Mouse (Mus musculus): ENCODE measurements at regions not wholly inside any gene's neighbourhood (a gene's known extent, or its start where the extent isn't known, plus 50 kb on each side); places are given as distances from the start of the nearest gene placed in this dataset.
A peak's percentile ranks its signal among the peaks of the same experiment; 100 is the strongest.

DNA sequence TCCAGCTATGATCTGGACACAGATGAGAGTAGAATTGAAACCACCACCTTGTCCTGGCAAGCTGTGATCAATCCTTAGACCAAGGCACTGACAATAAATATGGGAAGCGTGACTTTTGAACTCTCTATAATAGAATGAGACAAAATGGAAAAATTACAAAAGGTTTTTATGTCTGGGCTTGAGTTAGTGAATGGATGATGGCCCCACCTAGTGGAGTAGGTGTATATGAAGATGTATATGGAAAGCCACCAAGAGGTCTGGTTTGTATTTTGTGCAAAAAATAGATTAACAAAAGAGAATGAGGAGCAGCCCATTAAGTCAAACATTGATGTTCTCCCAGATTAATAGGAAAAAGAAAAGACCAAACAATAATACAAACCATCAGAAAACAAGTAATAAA is 172.5 kb downstream of the Tacr3 start:
- Histone ChIP-seq H3K9ac (no peak overlapping the region), H3K27ac (no peak overlapping the region), H3K27me3 (replicated peaks) (no peaks in the 10 kb centered on the region), H3K36me3 (no peaks in the 10 kb centered on the region), H3K4me1 (replicated peaks) (no peaks in the 10 kb centered on the region), H3K4me3 (replicated peaks) (no peak overlapping the region), H3K4me2 (replicated peaks) (no peak overlapping the region), H3K9me3 (no peaks in the 10 kb centered on the region)
- 85% methylated on average over 1 of the region's 1 CpGs for WGBS
- no peak for ATAC-seq

DNA sequence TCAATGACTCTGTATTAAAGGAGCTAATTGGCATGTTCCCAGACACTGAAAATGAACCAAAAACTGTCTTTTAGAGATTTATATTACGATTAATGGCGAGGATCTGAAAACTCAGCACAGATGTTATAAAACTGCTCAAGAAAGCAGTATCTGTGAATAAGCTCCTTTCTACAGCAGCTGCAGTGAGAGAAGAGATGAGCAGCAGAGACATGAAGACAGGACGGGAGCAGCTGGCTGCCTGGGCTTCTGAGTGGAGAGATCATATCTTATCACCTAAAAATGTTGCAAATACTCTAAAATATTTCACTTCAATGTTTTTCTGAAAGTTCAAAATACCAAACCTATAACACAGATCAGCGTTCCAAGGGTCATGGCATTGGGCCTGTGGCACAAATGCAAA is 187.0 kb downstream of the Tacr3 start:
- 81% methylated on average over 4 of the region's 4 CpGs for WGBS
- no peak for ATAC-seq
- Histone ChIP-seq H3K4me3 (replicated peaks) (no peak overlapping the region), H3K9me3 (no peaks in the 10 kb centered on the region), H3K9ac (no peak overlapping the region), H3K4me2 (replicated peaks) (no peak overlapping the region), H3K27ac (no peak overlapping the region), H3K36me3 (no peaks in the 10 kb centered on the region), H3K27me3 (replicated peaks) (no peaks in the 10 kb centered on the region), H3K4me1 (replicated peaks) (no peaks in the 10 kb centered on the region)

DNA sequence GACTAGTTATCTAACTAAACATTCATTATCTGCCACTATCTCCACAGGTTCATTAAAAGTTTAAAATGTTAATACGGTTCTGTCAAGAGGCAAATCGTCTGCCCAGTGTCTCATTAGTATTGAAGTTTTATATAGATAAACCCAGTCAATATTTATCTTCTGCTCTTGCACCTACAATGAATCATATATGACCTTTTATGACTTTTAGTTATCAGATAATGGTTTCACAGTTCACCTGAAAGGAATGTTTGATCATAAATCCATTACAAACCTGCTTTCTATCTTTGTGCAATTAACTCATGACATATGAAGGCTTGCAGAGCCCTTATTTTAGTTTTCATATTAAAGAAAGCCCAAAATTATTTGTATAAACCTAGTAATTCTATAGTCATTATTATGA is 188.0 kb upstream of the Cenpe start:
- Histone ChIP-seq H3K9ac (no peak overlapping the region), H3K9me3 (no peaks in the 10 kb centered on the region), H3K27ac (no peak overlapping the region), H3K4me3 (replicated peaks) (no peak overlapping the region), H3K4me1 (replicated peaks) (no peaks in the 10 kb centered on the region), H3K36me3 (no peaks in the 10 kb centered on the region), H3K4me2 (replicated peaks) (no peak overlapping the region), H3K27me3 (replicated peaks) (no peaks in the 10 kb centered on the region)
- ATAC-seq: peak; percentile 85
- 41% methylated on average over 2 of the region's 2 CpGs for WGBS

DNA sequence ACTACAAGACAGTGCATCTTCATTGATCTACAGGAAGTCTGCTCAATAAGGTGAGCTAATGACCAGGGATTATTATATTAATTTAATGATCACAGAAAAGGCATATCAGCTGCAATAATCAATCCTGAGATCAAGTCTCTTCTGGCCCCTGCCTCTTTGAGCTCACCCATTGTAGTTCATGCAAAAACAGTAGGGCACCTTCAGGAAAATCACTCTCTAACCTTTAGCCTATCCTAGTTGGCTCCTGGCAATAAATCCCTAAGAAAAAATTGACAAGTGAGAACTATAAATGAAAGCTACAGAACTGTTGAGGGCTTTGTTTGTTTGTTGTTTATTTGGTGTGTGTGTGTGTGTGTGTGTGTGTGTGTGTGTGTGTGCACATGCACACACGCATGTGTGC is 187.5 kb upstream of the Cenpe start:
- Histone ChIP-seq H3K9ac (no peak overlapping the region), H3K27me3 (replicated peaks) (no peaks in the 10 kb centered on the region), H3K4me3 (replicated peaks) (no peak overlapping the region), H3K4me2 (replicated peaks) (no peak overlapping the region), H3K4me1 (replicated peaks) (no peaks in the 10 kb centered on the region), H3K36me3 (no peaks in the 10 kb centered on the region), H3K27ac (no peak overlapping the region), H3K9me3 (no peaks in the 10 kb centered on the region)
- WGBS: 80% methylated on average over 1 of the region's 1 CpGs
- ATAC-seq: peak; percentile 77

DNA sequence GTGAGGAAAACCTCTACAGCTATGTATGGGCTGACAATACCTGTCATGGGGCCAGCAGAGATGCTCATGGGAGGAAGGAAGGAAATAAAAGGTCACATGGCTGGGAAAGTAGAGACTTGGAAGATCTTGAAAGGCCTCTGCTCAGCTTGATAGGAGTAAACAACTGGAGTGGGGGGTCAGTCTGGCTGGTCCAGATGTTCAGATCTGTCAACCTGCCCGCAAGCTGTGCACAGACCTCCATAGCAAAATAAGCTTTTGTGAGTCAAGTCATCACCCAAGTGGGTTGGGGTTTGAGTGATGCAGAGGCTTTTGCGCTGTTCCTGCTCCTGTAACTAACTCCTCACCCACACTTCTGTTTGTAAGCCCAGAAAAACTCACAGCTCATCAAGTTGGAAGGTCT is 179.9 kb upstream of the Cenpe start:
- no peak for ATAC-seq
- WGBS: 76% methylated on average over 2 of the region's 2 CpGs
- no peak overlapping the region for H3K27ac ChIP-seq

DNA sequence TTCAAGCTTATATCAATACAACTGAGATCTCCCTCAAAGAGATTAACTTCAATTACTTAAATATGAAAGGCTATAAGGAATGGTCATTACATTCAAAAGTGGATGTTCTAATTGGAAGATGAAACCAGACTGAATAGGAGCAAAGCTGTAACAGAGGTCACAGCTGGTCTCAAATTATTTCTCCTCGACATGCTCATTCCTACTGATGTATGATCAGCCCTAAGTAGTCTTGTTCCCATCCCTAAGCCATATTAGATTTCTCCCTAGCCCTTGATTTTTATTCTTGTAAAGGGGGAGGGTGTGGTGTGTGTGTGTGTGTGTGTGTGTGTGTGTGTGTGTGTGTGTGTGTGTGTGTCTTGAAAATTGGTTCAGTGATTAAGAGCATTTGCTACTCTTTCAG is 175.0 kb upstream of the Cenpe start:
- Histone ChIP-seq H3K27me3 (replicated peaks) (no peaks in the 10 kb centered on the region), H3K9ac (no peak overlapping the region), H3K4me3 (replicated peaks) (no peak overlapping the region), H3K36me3 (no peaks in the 10 kb centered on the region), H3K4me1 (replicated peaks) (no peaks in the 10 kb centered on the region), H3K4me2 (replicated peaks) (no peak overlapping the region), H3K27ac (no peak overlapping the region), H3K9me3 (no peaks in the 10 kb centered on the region)
- ATAC-seq: no peak
- WGBS: 61% methylated on average over 1 of the region's 1 CpGs

More for the DNA sequence above, 179.9 kb upstream of the Cenpe start:
- Histone ChIP-seq H3K9ac (no peak overlapping the region), H3K27me3 (replicated peaks) (no peaks in the 10 kb centered on the region), H3K4me1 (replicated peaks) (no peaks in the 10 kb centered on the region), H3K36me3 (no peaks in the 10 kb centered on the region), H3K4me2 (replicated peaks) (no peak overlapping the region), H3K9me3 (no peaks in the 10 kb centered on the region), H3K4me3 (replicated peaks) (no peak overlapping the region)

DNA sequence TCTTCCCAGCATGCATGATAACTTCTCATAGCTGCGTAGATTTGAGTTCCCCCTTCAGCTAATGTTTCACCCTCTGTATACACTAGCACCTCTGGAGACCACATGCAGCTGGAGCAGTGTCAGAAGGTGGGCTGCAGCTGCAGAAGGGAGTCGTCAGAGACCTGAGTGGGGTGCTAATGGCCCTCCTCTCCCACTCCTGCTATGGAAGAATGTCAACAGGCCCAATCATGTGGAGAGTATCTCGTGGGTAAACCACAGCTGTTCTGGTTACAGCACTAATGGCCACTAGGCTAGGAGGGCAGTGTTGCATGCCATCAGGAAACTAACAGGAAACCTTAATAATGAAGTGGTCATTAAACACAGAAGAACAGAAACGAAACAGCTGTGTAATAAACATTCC is 170.1 kb upstream of the Cenpe start:
- no peaks in the 10 kb centered on the region for H3K4me1 ChIP-seq (replicated peaks)
- no peaks in the 10 kb centered on the region for H3K9me3 ChIP-seq
- no peak overlapping the region for H3K4me2 ChIP-seq (replicated peaks)
- no peak overlapping the region for H3K4me3 ChIP-seq (replicated peaks)
- no peak overlapping the region for H3K9ac ChIP-seq
- ATAC-seq: no peak
- 33% methylated on average over 4 of the region's 4 CpGs for WGBS
- H3K27ac ChIP-seq: no peak overlapping the region
- no peaks in the 10 kb centered on the region for H3K36me3 ChIP-seq
- no peaks in the 10 kb centered on the region for H3K27me3 ChIP-seq (replicated peaks)

DNA sequence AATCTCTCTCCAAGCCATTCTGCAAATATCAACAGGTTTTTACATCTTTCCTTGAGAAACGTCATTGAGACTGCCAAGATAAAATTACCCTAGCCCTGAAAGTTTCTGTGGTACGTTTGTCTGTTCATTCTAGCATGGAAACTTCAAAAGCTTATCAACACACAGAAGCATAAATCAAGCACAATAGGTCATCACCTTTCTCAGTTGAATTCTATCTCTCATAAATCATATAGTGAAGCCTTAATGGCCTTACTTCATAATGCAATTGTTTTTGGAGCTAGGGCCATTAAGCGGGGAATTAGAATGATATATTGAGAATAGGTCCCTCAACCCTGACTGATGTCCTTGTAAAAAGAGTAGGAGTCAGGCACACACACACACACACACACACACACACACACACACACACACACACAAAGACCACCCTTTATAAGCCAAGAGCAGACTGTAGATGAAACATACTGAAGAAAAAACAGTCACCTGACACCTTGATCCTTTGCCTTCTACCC is 166.5 kb upstream of the Cenpe start:
- no peak for ATAC-seq

DNA sequence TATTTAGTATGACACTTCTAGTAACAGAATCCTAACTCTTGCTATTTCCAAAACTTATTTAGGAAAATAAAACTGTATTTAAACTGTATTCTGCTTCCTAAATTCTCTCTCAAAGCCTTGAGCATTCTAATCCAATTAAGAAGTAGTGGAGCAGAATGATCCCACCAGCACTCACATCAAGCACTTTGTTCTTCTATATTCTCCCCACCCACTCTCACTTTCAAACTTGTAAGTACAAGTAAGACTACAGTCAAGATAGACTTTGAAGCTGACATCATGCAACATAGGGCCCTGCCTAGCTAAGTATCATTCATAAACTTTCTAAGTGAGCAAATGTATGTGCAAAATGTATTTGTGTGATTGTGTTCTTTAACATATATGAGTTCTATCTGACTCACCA is 120.8 kb upstream of the Cenpe start:
- no peaks in the 10 kb centered on the region for H3K36me3 ChIP-seq
- no peaks in the 10 kb centered on the region for H3K9me3 ChIP-seq
- H3K4me2 ChIP-seq (replicated peaks): no peak overlapping the region
- no peak overlapping the region for H3K4me3 ChIP-seq (replicated peaks)
- H3K27me3 ChIP-seq (replicated peaks): no peaks in the 10 kb centered on the region
- no peak overlapping the region for H3K27ac ChIP-seq
- no peak for ATAC-seq
- H3K9ac ChIP-seq: no peak overlapping the region
- no peaks in the 10 kb centered on the region for H3K4me1 ChIP-seq (replicated peaks)

More for the DNA sequence above, 166.5 kb upstream of the Cenpe start:
- Histone ChIP-seq H3K4me2 (replicated peaks) (no peak overlapping the region), H3K4me1 (replicated peaks) (no peaks in the 10 kb centered on the region), H3K9ac (no peak overlapping the region), H3K4me3 (replicated peaks) (no peak overlapping the region), H3K27me3 (replicated peaks) (no peaks in the 10 kb centered on the region), H3K36me3 (no peaks in the 10 kb centered on the region), H3K27ac (no peak overlapping the region), H3K9me3 (no peaks in the 10 kb centered on the region)
- WGBS: 25% methylated on average over 3 of the region's 3 CpGs

DNA sequence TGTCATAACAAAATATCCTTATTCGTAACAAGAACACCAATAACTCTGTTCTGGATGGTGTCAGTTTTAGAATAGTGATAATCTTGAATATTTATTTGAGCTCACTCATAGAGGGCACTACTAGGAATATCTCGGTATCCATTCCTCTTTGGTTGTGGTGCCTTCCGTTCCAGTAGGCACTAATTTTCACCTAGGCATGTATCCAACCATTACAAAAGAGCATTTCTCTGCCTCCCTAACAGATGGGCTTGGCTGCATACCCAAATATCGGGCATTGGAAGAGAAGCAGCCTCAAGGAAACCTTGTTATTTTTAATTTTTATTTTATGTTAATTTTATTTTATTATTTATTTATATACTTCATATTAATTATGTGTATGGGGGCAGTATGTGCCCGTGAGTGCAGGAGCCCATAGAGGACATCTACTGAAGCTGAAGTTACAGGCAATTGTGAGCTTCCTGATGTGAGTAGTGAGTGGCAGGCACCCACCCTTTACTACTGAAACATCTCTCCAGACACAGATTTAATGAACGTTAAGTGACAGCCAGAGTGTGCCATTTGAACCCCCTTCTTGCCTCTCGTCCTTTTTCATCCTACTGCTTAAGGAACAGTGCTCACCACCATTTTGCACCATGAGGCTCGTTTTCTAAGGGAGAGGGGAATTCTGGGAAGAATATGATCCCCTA is 111.3 kb upstream of the Cenpe start:
- Histone ChIP-seq H3K9ac (no peak overlapping the region), H3K27me3 (replicated peaks) (no peaks in the 10 kb centered on the region), H3K4me2 (replicated peaks) (no peak overlapping the region), H3K36me3 (no peaks in the 10 kb centered on the region), H3K4me3 (replicated peaks) (no peak overlapping the region), H3K9me3 (no peaks in the 10 kb centered on the region), H3K27ac (no peak overlapping the region), H3K4me1 (replicated peaks) (no peaks in the 10 kb centered on the region)
- WGBS: 84% methylated on average over 8 of the region's 8 CpGs
- ATAC-seq: no peak
